Mouse (Mus musculus): ENCODE data around the gene Wbp2.

- TF ChIP-seq CTCF (IDR thresholded peaks at IDR 0.05; ENCODE audit: low read depth) (0 out of 2 replicates have a peak, but pooled peaks have one; percentile 23), EP300 (IDR thresholded peaks at IDR 0.05; ENCODE audit: low read depth) (no peak)
Measured at GRCm38 (mm10) chr11:116111067-116111466, 24.3 kb upstream of the Wbp2 start.
